Mouse (Mus musculus) lung, adult 2 months (tissue): ENCODE measurements around the gene Rpl3l.
A peak's percentile ranks its signal among the peaks of the same experiment; 100 is the strongest.

Experiments
- CTCF ChIP-seq: fragments of 200-500 bp; IDR thresholded peaks from 2 replicates; pipeline ENCODE4 v1.5.1; 2011; ENCODE audit warnings: mild to moderate bottlenecking, low read length, control low read depth; ENCODE audit not compliant: insufficient read depth
- POLR2A ChIP-seq: fragments of 200-500 bp; IDR thresholded peaks from 2 replicates; pipeline ENCODE4 v1.6.1; 2011; ENCODE audit warnings: low read depth, mild to moderate bottlenecking, control low read depth, low read length, borderline replicate concordance; ENCODE audit errors: extremely low read depth

- TF ChIP-seq CTCF (peak; percentile 93), POLR2A (no peak)
Observed at GRCm38 (mm10) chr17:24745526-24746497, 18.2 kb downstream of the Rpl3l start.
